Mouse (Mus musculus) kidney, postnatal 10 days (tissue): ENCODE measurements at regions not wholly inside any gene's neighbourhood (a gene's known extent, or its start where the extent isn't known, plus 50 kb on each side); places are given as distances from the start of the nearest gene placed in this dataset.

Source experiments
- DNase-seq: peaks from one replicate; pipeline ENCODE4 v3.0.0; 2021; ENCODE audit warnings: mixed read lengths

DNA sequence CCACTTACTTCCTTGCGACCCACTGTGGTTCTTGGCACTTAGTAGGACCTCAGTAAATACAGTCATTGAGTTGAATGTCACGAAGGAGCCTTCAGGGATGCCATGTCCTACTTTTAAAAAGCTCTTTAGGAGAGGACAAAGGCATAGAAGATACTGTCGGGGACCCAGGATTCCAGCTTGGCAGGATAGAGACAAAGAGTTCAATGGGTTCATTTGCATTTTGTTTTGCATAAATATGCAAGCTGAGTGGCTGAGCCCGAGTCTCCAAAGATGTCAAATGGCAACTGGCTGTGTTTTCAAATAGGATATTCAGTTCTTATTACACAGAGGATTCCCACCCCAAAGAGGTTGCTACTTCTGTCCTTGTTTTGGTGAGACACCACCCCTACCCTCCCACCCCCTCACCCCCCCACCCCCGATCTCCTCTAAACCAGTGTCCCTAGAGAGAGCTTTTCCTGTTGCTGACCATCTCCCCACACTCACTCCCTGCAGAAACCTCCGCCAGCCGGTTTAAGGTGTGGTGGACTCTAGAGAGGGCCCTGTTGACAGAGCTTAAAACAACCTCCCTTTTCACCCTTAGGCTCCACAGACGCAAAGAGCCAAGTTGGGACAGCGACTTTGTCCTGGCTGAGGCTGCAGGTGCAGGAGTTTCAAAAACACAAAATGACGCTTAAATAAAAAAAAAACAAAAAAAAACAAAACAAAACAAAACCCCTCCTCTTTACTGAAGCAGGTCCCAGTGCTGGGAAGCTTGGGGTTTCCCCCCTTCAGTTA, 57.9 kb downstream of the Sox9 start:
- DNase-seq: no peak

DNA sequence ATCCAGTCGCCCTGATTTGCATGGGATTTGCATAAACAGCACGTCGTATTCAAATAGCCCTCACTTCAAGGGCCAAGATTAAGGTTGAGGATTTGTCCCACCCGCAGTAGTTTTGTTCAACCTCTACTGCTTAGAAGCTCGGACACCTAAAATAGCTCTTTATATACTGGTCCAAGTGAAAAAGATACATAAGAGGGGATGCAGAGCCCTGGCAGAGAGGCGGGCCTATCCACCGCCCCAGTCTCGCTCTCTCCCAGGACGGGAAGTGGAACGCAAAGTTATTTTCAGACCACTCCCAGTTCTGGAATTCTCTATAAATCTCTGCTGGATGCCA, 58.4 kb downstream of the Sox9 start:
- no peak for DNase-seq

DNA sequence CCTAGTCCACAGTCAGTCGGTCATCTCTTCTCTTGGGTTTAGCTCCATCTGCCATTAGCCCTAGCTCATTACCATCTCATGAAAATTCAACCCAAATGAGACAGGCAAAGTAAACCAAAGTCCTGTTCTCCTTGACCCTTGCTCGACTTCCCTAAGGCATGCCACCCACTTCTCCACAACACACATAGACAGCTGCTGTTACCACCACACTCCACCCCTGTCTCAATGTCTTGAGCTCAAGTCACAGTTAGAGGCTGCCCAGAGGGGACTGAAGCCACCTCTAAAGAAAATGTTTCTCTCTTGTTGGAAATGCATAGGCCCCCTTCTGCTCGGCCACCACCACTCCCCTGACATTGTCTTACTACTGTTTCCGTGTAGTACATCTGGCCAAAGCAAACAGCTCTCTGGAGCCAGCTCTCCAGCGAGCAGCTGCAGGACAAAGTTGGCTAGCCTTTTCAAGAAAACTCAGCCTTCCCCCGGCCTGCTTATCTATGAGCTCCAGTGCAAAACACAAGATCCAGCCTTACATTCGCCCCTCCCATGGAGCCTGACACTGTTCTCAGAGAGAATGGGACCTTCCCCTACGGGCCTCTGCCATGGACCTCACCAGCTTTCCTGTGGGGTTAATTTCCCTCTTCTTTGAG, 62.4 kb downstream of the Sox9 start:
- peak; percentile 34 for DNase-seq

DNA sequence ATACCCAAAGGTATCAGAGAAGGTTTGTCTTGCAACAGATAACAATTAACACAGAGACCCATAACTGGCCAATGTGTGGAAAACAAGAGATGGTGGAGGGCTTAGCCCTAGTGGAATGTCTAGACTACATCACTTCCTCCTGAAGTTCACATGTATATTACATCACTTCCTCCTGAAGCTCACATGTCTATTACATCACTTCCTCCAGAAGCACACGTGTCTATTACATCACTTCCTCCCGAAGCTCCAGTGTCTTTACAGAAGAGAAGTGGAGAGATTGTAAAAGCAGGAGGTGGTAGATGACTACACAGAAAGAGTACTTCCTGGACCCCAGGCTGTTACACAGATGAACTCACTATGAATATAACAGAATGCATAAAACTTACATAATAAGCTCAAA, 65.1 kb downstream of the Sox9 start:
- no peak for DNase-seq

DNA sequence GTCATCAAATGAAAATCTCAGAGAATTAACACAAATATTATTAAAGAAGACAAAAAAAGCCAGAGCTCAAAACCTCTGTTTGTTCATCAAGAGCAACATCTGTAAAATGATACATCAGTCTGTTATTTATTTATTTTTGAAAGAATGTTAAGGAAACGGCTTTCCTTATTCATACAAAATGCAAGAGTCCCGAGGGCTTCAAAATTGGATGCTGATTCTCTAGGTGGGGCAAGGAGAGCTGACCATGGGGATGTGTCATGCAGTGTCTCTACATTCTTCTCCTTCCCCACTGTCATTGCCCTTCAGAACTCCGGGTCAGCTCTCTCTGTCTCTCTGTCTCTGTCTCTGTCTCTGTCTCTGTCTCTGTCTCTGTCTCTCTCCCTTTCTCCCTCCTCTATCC, 65.8 kb downstream of the Sox9 start:
- DNase-seq: no peak

DNA sequence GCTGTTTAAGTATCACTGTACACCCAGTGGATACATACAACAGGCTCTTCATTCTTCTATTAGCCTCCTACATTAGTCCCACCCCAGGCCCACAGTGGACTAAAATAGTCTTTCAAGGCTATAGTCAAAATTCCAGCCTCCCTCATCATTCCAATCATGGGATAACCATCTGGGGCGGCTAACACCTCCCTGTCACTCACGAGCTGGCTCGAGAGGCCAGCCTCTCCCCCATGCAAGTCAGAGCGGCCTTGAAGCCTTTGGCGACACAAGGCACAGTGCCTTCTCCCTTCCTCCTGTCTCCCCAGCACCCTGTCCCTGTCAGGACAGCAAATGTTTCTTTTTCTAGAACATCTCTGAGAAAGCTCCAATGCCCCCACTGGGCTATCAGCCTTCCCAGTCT, 68.0 kb downstream of the Sox9 start:
- no peak for DNase-seq

DNA sequence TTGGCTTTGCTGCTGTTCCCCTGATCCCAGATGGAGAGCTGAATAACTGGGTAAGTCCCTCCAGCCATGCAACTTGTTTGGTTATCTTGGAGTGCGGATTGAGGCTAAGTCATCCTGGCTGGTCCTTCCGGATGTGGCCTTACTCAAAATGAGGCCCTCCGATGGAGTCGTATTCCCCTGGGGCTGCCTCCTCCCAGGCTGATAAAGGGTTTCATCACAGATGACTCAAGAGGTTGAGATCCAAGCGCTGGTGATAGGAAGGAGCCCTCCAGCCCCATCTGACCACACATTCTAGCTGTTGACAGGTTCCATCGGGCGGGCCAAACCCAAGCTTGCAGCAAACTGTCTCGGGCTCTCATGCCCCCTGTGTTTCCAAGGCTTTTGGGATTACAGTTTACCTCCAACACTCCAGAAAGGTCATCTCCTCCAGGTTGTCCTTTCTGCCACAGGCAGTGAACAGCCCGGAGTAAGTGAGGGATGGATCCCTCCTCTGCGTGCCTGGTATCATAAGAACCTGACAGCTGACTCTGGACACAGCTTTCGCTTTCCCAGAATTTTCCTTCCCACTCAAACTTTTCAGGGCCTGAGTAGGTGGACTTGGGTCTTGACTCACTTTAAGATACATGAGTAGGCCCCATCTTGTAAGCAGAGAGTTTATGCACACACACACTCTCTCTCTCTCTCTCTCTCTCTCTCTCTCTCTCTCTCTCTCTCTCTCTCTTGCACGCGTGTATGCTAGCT, 68.7 kb downstream of the Sox9 start:
- DNase-seq: no peak

DNA sequence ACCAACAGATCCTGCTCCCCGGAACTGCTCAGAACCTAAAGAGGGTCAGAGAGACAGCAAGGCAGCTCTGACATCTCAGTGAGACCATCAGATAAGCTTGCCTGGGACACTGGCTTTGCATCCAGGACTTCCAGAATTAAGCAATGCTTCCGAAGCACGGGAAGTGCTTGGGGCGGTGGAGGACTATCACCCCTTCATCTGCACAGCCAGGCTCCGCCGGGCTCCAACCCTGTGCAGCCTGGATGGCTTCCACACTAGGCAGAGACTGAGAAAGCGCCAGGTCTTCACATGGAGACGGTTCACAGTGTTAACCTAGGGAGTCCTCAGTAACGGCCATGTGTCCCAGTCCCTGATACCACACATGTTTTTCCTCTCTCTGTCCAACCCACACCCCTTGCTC, 69.3 kb downstream of the Sox9 start:
- DNase-seq: no peak

DNA sequence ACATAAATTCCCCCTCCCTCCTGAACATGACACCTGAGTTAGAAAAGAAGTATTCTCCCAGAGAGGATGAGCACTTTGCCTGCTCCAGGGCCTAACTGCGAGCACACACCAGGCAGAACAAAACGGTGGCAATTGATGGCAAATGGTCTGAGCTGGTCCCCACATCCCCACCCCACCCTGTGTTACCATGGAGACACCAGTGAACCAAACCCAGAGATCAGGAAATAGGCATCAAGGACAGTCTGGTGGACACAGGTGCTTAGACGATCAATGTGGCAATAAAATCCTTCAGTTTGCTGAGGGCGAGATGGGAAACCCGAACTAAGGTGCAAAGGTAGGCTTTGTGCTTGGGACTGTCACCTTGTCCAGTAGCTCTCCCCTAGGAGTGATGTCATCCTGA, 74.0 kb downstream of the Sox9 start:
- DNase-seq: no peak

DNA sequence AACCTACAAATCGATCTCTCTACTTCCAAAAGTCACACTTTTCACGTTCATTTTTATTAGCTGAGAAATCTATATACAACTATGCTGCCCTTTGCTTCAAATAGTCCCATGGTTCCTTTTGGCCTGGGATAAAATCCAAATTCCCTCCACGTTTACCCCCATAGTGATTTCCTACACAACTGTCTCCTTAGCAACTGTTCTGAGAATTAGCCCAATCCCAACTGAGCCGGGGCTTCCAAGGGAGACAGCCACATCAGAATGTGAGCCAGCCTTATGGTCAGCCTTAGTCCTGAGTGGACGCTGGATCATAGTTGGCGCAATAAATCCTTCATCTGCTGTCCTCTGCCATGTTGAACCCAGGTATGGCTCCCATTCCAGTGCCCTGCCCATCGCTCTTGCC, 77.3 kb downstream of the Sox9 start:
- no peak for DNase-seq

DNA sequence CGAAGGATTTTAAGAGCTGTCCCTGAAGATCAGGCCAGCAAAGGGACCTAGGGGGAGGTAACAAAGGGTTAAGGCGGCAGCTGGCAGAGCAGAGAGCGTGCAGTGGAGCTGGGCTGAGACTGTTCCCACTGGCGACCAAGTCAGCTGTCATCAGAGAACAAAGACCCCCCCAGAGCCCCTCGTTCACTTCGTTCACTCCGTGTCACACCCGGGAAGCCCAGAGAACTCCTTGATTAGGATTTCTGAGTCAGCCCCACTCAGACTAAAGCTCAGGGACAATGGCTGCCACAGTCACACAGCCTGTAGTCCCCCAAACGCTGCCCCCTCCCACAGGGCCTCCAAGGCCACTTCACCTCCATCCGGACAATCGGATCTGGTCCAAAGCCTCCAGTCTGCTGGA, 78.8 kb downstream of the Sox9 start:
- no peak for DNase-seq

DNA sequence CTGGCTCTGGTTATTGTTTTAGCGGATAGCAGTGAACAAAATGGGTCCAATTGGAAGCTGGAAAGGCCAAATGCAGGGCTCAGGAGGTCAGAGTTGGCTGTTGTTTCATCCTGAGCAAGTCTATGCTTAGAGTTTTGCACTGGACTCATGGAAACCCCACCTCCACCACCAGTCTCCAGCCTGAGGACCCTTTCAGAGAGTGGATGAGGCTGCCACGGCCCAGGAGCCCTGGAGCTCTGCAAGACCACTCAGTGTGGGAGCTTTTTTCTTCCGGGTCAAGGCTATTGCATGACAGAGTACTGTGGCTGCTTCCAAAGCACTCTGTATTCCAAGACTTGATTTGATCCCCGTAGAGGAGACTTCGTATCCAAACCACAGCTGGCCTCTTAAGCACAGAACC, 79.2 kb downstream of the Sox9 start:
- DNase-seq: no peak

DNA sequence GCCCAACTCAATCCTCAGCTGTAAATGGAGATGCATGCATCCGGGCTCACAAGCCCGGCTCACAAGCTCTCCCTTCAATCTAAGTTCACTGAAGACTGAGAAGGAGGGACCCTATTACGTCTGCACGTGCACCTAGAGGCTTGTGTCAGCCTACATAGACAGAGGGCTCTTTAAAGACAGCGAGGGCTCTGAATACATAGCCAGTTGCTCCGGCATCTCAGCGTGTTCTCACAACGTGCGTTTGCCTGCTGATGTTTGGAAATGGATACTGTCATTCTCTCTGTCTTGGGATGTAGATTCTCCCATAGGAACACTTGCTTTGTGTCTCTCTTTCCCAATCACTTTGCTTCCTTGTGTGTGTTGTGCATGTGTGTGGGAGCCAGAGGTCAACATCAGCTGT, 83.8 kb downstream of the Sox9 start:
- DNase-seq: no peak

DNA sequence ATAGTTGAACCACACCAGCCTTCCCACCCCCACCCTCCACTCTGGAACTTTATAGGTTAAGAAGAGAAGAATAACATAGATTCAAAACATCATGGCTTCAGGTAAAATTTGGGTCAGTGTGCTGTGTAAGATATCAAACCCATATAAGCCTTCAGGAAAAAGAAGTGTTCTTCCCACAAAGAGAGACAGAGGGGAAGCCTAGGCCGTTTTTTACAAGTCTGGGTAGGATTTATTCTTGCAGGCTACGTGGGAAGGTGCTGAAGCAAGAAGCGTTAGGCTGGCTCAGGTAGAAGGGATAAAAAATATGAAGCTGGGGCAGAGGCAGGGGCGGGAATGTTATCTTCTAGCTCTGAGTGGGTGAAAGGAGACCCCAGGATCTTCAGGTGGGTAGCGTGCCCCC, 87.5 kb downstream of the Sox9 start:
- DNase-seq: no peak

DNA sequence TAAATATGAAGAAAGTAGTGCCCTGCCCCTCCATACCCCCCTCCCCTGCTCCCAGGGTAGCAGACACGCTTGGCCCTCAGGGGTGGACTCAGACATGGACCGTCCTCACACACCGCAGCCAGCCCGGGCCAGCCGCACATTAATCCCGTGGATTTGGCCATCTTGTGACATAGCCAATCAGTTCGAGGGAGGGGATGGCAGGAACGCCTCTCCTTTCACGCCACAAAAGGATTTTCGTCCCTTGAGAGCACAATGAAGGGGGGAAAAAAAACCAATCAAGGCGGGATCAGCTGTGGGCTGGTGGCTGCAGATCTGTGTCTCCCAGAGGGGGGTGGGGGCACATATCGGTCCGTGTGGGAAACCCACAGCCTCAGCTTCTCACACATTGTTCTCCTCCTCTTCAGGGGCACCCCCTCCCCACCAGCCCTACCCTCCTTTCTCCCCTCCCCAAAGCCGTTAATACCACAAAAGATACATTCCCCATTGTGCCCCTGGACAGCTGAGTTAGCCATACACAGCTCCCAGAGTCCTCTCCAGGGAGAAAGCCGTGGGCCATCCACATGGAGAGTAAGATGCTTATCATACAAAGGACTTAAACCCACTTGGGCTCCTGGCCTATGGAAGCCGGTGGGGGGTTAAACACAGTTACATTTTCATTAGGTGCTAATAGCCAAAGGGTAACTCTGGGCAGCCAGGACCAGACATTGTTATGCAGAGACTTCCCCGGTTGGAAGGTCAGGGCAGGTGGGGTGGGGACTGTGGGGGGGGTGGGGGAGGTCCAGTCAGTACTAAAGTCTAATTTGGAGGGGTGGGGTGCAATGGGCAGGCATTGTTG, 88.4 kb downstream of the Sox9 start:
- no peak for DNase-seq

DNA sequence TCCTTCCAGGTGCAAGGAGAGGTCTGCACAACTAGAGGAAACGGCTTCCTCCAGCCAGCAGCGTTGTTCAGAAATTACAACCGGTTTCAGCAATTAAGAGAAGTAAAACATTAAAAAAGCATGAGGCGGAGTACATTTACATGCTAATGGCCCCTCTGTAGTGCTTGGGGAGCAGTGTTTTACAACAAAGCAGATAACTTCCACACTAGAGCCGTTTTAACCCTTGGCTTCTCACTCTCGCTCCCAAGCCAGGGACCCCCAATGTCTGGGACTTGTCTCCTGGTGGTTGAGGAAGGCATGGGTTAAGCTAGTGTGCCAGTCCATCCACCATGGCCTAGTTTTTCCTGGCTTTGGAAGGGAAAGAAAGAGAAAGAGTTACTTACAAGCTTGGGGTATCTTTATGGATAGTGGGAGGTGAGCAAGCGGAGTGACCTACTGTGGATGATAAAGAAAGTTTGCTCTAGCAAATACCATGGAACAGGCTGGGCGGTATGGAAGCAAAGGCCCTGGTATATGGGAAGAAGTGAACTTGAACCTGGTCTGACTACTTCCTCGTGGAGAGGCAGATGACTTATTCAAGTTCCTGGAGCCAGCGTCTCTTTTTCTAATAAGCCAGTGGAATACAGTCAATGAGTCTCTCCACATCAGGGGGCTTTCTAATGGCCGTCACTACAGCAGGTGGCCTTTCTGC, 90.8 kb downstream of the Sox9 start:
- no peak for DNase-seq

DNA sequence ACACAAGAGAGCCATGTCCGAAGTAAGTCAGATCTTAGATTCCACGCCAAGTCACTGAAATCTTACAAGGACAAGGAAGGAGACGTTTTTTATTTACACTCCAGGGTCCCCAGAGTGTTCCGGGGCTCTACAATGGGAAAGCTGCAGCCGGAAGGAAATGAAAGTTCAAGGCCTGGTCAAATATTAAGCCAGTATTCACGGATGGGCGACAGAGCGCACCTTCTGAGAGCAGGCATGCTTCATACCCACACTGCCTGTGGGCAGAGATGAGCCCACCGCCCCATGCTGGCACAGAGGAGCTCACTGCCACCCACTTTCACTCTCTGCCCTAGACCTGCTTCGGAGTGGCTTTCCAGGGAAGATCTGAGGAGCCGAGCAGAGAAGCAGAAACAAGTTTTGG, 92.2 kb downstream of the Sox9 start:
- DNase-seq: peak; percentile 54

DNA sequence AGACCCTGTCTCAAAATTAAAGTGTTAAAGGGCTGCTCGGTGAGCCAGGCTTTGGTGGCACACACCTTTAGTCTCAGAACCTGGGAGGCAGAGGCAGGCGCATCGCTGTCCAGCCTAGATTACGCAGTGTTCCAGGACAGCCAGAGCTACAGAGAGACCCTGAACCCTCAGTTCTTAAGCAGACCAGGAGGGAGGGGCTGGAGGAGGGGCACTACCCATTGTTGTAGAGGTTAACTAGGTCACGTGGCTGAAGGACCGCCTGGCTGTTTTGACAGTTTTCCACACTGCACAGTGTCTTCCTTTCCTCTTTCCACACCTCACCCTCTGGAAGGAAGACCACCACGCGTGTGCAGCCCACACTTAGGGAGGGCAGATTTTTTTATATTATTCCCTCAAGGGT, 94.2 kb downstream of the Sox9 start:
- no peak for DNase-seq

DNA sequence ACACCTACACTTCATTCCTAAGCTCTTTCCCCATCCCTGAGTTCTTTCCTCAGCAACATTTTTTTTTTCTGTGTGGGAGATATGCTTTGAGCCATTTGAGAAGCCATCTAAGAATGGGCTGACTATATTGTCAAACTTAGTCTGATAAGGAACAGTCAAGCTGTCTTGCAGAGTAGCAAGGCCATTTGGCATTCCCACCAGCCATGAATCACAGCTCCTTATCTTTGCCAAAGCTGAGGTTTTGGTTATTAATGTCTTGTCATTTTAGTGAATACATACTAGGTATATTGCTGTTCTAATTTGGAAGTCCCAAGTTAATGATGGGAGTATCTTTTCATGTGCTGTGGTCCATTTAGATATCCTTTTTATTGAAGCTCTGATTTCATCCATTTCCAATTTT, 96.4 kb downstream of the Sox9 start:
- no peak for DNase-seq

DNA sequence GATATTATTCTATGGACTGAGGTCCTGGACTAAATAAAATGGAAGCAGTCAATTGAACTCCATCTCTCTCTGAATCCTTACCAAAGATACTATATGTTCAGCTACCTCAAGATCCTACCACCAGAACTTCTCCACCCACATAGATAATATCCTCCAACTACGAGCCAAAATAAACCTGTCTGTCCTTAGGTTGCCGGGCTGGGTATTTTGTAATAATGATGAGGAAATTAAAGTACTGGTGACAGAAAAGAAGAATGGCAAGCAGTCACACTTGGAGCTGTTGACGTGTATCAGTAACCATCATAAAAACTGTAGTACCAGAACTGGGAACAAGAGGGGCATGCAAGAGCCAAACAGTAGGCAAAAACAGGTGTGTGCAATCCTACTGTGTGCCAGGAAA, 98.7 kb downstream of the Sox9 start:
- DNase-seq: no peak

DNA sequence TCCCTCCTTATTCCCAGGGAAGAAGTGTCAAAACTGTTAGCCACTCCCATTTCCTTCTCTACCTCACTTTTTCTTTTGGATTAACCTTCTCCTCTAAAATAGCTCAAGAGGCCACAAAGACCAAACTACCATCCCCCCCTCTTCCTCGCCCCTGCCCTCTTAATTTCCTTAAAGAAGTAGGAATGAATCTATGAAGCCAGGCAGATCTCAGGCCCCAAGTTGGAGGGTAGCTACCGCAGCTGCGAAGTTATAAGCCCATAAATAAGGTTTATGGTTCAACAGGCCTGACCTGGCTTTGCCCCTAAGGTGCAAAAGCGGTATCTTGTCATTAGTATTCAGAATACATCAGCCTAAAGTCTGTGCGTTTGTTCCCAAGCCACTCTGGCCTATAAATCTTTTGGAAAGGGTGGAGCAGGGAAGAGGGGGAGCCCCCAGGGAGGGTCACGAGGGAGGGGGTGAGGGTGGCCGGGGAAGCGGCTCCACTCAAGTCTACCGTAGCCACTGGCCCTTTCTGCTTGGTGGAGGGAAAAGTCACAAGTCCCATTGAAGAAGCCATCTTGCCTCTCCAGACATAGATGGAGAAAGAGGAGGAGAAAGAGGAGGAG, 103.4 kb downstream of the Sox9 start:
- DNase-seq: no peak

DNA sequence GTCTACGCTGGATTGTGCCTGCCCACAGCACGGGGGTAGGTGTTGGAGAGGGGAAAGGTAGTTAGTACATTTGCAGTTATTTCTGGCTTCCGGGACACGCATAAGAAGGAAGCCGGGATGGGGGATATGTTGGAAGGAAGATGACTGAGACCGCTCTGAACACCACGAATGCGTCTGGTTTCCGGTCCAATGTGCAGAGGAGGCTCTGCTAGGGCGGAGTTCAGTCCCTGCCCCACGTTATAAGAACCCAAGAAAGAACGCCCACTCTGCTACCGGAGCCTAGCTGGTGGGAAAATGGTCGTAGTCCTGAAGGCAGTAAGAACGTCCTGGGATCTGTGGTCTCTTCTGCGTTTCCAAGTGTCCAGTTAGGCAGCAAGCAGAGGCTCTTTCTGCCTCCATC, 104.1 kb downstream of the Sox9 start:
- no peak for DNase-seq
